Mouse (Mus musculus) B cell, adult 2 months (primary cell): ENCODE data around the gene Nkx6-2.

ENCODE experiments used
- DNase-seq, 2 experiments: peaks; one replicate each; pipeline ENCODE4 v3.0.0; 2022

Nkx6-2 gene

GRCm38 (mm10) chr7:139582595-139582994, at the start of gene Nkx6-2:
Nkx6-2 (minus strand) TSS chr7:139582797.
- DNase-seq, result no peak

GRCm38 (mm10) chr7:139625156-139625555, 42.6 kb upstream of the Nkx6-2 start:
- no peak for DNase-seq

- DNase-seq, result no peak
These were observed 40.0 kb upstream of the Nkx6-2 start for GRCm38 (mm10) chr7:139622568-139622967.

GRCm38 (mm10) chr7:139615767-139616766, 33.5 kb upstream of the Nkx6-2 start:
- DNase-seq, result peak; percentile 39 to 49

- no peak for DNase-seq
These were observed 27.7 kb upstream of the Nkx6-2 start for GRCm38 (mm10) chr7:139610328-139610727.

GRCm38 (mm10) chr7:139595862-139596261, 13.3 kb upstream of the Nkx6-2 start:
- DNase-seq, result no peak

GRCm38 (mm10) chr7:139595311-139595710, 12.7 kb upstream of the Nkx6-2 start:
- no peak for DNase-seq

GRCm38 (mm10) chr7:139591311-139591710, 8.7 kb upstream of the Nkx6-2 start:
- no peak for DNase-seq

GRCm38 (mm10) chr7:139590302-139590701, 7.7 kb upstream of the Nkx6-2 start:
- peak; percentile 23 for DNase-seq

- DNase-seq, result no peak
These were observed 5.3 kb upstream of the Nkx6-2 start for GRCm38 (mm10) chr7:139587919-139588318.

- no peak for DNase-seq
These were observed 2.7 kb upstream of the Nkx6-2 start for GRCm38 (mm10) chr7:139585183-139585821.

- peak in 1 of 2 experiments; percentile 7 for DNase-seq
These were observed 1.9 kb upstream of the Nkx6-2 start for GRCm38 (mm10) chr7:139584221-139585175.

- DNase-seq, result no peak
These were observed 619 bp upstream of the Nkx6-2 start for GRCm38 (mm10) chr7:139583094-139583737.

GRCm38 (mm10) chr7:139581801-139582571, 611 bp downstream of the Nkx6-2 start:
- DNase-seq, result no peak

GRCm38 (mm10) chr7:139580851-139581775, 1.5 kb downstream of the Nkx6-2 start:
- no peak for DNase-seq

GRCm38 (mm10) chr7:139579261-139579905, 3.2 kb downstream of the Nkx6-2 start:
- no peak for DNase-seq

GRCm38 (mm10) chr7:139576064-139576686, 6.4 kb downstream of the Nkx6-2 start:
- no peak for DNase-seq

GRCm38 (mm10) chr7:139572665-139573064, 9.9 kb downstream of the Nkx6-2 start:
- DNase-seq, result no peak

- no peak for DNase-seq
These were observed 11.8 kb downstream of the Nkx6-2 start for GRCm38 (mm10) chr7:139570788-139571187.
